Comparison of ENCODE assay signal across 9 mouse cellular contexts in genomic region chr3:108856386-108857123, GRCm38 (mm10). TPM values are rescaled to one million over a fixed set of nuclear protein-coding genes. Genes with fewer than 3 reads are reported as not detected.
DNase-seq lines count a peak whose midpoint lies in the region; ATAC-seq and TF ChIP-seq lines count a peak whose summit lies in the region.
"Had no signal": no experiment of that assay in that cellular context is flagged by ENCODE, and none has a peak within 500 bp of the region (broad histone marks: within the 10 kb centered on the region; RNA-seq: fewer than 3 reads in every experiment).

No protein-coding gene starts in this region.

- no peak for TF ChIP-seq EP300 in stomach, postnatal 0 days (optimal IDR thresholded peaks at IDR 0.05)

- no peak overlapping the region for H3K9ac ChIP-seq in hindbrain, embryonic 16.5 days (ENCODE audit: low read depth, low read length)
- H3K9ac ChIP-seq in limb, embryonic 13.5 days: no peak overlapping the region
- H3K9ac ChIP-seq in stomach, postnatal 0 days (ENCODE audit: low read length): no peak overlapping the region
- H3K9ac ChIP-seq: midbrain, embryonic 12.5 days had no signal

- no peaks in the 10 kb centered on the region for H3K27me3 ChIP-seq in hindbrain, embryonic 16.5 days (replicated peaks; ENCODE audit: control insufficient read depth, insufficient read depth, low read length)
- no peaks in the 10 kb centered on the region for H3K27me3 ChIP-seq in hindbrain, embryonic 10.5 days (ENCODE audit: insufficient read depth, poor library complexity, severe bottlenecking)
- H3K27me3 ChIP-seq in embryonic facial prominence, embryonic 10.5 days (replicated peaks; ENCODE audit: low read depth, poor library complexity, severe bottlenecking): 0 out of 2 replicates have a peak, but pooled peaks cover 6% of the 10 kb centered on the region
- H3K27me3 ChIP-seq in limb, embryonic 13.5 days: no peaks in the 10 kb centered on the region
- H3K27me3 ChIP-seq in stomach, postnatal 0 days (ENCODE audit: control insufficient read depth, insufficient read depth, low read length): no peaks in the 10 kb centered on the region
- H3K27me3 ChIP-seq: midbrain, embryonic 12.5 days had no signal

- no peaks in the 10 kb centered on the region for H3K9me3 ChIP-seq in hindbrain, embryonic 16.5 days (ENCODE audit: control insufficient read depth, low read length)
- no peaks in the 10 kb centered on the region for H3K9me3 ChIP-seq in hindbrain, embryonic 10.5 days
- H3K9me3 ChIP-seq in embryonic facial prominence, embryonic 10.5 days: no peaks in the 10 kb centered on the region
- H3K9me3 ChIP-seq in limb, embryonic 13.5 days: no peaks in the 10 kb centered on the region
- H3K9me3 ChIP-seq in stomach, postnatal 0 days (ENCODE audit: control insufficient read depth, low read length): no peaks in the 10 kb centered on the region
- H3K9me3 ChIP-seq: midbrain, embryonic 12.5 days had no signal

- H3K4me2 ChIP-seq in hindbrain, embryonic 16.5 days (ENCODE audit: low read length): no peak overlapping the region
- H3K4me2 ChIP-seq in limb, embryonic 13.5 days (replicated peaks): no peak overlapping the region
- H3K4me2 ChIP-seq in stomach, postnatal 0 days (replicated peaks; ENCODE audit: low read depth): no peak overlapping the region
- H3K4me2 ChIP-seq: midbrain, embryonic 12.5 days had no signal

- no peak for DNase-seq in hindbrain, embryonic 10.5 days (ENCODE audit: low spot score)
- DNase-seq in Muller cell, postnatal 12 days (ENCODE audit: inconsistent ontology term): peak; percentile 33
- peak; percentile 57 for DNase-seq in embryonic facial prominence, embryonic 10.5 days (ENCODE audit: low spot score)
- peak; percentile 57 for DNase-seq in stomach, postnatal 0 days (ENCODE audit: low spot score)
- no peak for DNase-seq in left cerebral cortex, adult 9 months (ENCODE audit: low spot score in 2 of 2)

- peak; percentile 73 for TF ChIP-seq CTCF in stomach, postnatal 0 days (IDR thresholded peaks at IDR 0.05; ENCODE audit: low read depth)

- 42% methylated on average over 8 of the region's 8 CpGs for WGBS in hindbrain, embryonic 16.5 days
- 54% methylated on average over 8 of the region's 8 CpGs for WGBS in hindbrain, embryonic 10.5 days
- WGBS in embryonic facial prominence, embryonic 10.5 days: 45% methylated on average over 8 of the region's 8 CpGs
- 44% methylated on average over 8 of the region's 8 CpGs for WGBS in limb, embryonic 13.5 days
- 60% methylated on average over 8 of the region's 8 CpGs for WGBS in stomach, postnatal 0 days

- ATAC-seq in hindbrain, embryonic 16.5 days: peak; percentile 17; the same call in 1 of the 2 replicates
- ATAC-seq in limb, embryonic 13.5 days (ENCODE audit: low FRiP score, low read depth): no peak
- ATAC-seq in stomach, postnatal 0 days (ENCODE audit: low FRiP score, low TSS enrichment): no peak
- ATAC-seq in megakaryocyte progenitor cell, adult 5-6 weeks (replicated peaks; ENCODE audit: poor library complexity): no peak

- H3K4me3 ChIP-seq in hindbrain, embryonic 16.5 days (ENCODE audit: low read length): no peak overlapping the region
- no peak overlapping the region for H3K4me3 ChIP-seq in hindbrain, embryonic 10.5 days
- no peak overlapping the region for H3K4me3 ChIP-seq in embryonic facial prominence, embryonic 10.5 days
- no peak overlapping the region for H3K4me3 ChIP-seq in limb, embryonic 13.5 days
- H3K4me3 ChIP-seq in stomach, postnatal 0 days (ENCODE audit: low read depth, low read length): no peak overlapping the region
- H3K4me3 ChIP-seq: midbrain, embryonic 12.5 days had no signal

- H3K4me1 ChIP-seq in hindbrain, embryonic 16.5 days (ENCODE audit: control insufficient read depth, insufficient read depth, low read depth, low read length): peaks cover 16% of the 10 kb centered on the region
- peaks cover 33% of the 10 kb centered on the region for H3K4me1 ChIP-seq in hindbrain, embryonic 10.5 days (replicated peaks)
- peaks cover 43% of the 10 kb centered on the region for H3K4me1 ChIP-seq in embryonic facial prominence, embryonic 10.5 days
- peaks cover 48% of the 10 kb centered on the region for H3K4me1 ChIP-seq in limb, embryonic 13.5 days
- no peaks in the 10 kb centered on the region for H3K4me1 ChIP-seq in stomach, postnatal 0 days (replicated peaks; ENCODE audit: control insufficient read depth, insufficient read depth)

- H3K36me3 ChIP-seq in hindbrain, embryonic 16.5 days (ENCODE audit: control insufficient read depth, insufficient read depth, low read length): no peaks in the 10 kb centered on the region
- no peaks in the 10 kb centered on the region for H3K36me3 ChIP-seq in hindbrain, embryonic 10.5 days
- no peaks in the 10 kb centered on the region for H3K36me3 ChIP-seq in embryonic facial prominence, embryonic 10.5 days (replicated peaks)
- no peaks in the 10 kb centered on the region for H3K36me3 ChIP-seq in limb, embryonic 13.5 days
- H3K36me3 ChIP-seq in stomach, postnatal 0 days (ENCODE audit: control insufficient read depth, insufficient read depth, low read length): no peaks in the 10 kb centered on the region
- H3K36me3 ChIP-seq: midbrain, embryonic 12.5 days had no signal

- H3K27ac ChIP-seq in hindbrain, embryonic 16.5 days (ENCODE audit: low read depth, low read length): no peak overlapping the region
- H3K27ac ChIP-seq in hindbrain, embryonic 10.5 days: no peak overlapping the region
- H3K27ac ChIP-seq in embryonic facial prominence, embryonic 10.5 days (replicated peaks): no peak overlapping the region
- peak overlapping the region; percentile 33; the same call in 1 of the 2 replicates for H3K27ac ChIP-seq in limb, embryonic 13.5 days
- H3K27ac ChIP-seq in stomach, postnatal 0 days (replicated peaks): peak overlapping the region; percentile 53; the same call in 1 of the 2 replicates
- H3K27ac ChIP-seq: midbrain, embryonic 12.5 days had no signal

RNA-seq across cellular contexts. Expression of gene Stxbp3, which starts 16.2 kb away (rescaled TPM):
- 16.7 and 17.3 TPM in 2 replicates for polyA plus RNA-seq in hindbrain, embryonic 16.5 days (2015; fragmentation: Nextera tagmentation; extraction: Ambion mirVana)
- polyA plus RNA-seq in hindbrain, embryonic 10.5 days (2016; fragmentation: Nextera tagmentation; extraction: Ambion mirVana): 18.9 and 26.1 TPM in 2 replicates
- 22.4 and 23.1 TPM in 2 replicates for polyA plus RNA-seq in embryonic facial prominence, embryonic 10.5 days (2016; fragmentation: Nextera tagmentation; extraction: Ambion mirVana)
- polyA plus RNA-seq in limb, embryonic 13.5 days (2015; fragmentation: Nextera tagmentation; extraction: Ambion mirVana): 38.6 and 38.8 TPM in 2 replicates
- 38.6 and 39.3 TPM in 2 replicates for polyA plus RNA-seq in stomach, postnatal 0 days (2015; fragmentation: Nextera tagmentation; extraction: Ambion mirVana)
- total RNA-seq in megakaryocyte progenitor cell, adult 5-6 weeks (2015): 28.8 and 36.7 TPM in 2 replicates
- total RNA-seq in megakaryocyte progenitor cell, adult 5-6 weeks (2017): 18.0 and 26.9 TPM in 2 replicates

RNA-seq across cellular contexts. Expression of gene Fndc7, which starts 33.3 kb away (rescaled TPM):
- 0.05 and 0.06 TPM in 2 replicates for polyA plus RNA-seq in hindbrain, embryonic 16.5 days (2015; fragmentation: Nextera tagmentation; extraction: Ambion mirVana)
- 0.05 TPM in 1 of 2 replicates, not detected in the other for polyA plus RNA-seq in hindbrain, embryonic 10.5 days (2016; fragmentation: Nextera tagmentation; extraction: Ambion mirVana)
- 0.34 TPM in 1 of 2 replicates, not detected in the other for polyA plus RNA-seq in embryonic facial prominence, embryonic 10.5 days (2016; fragmentation: Nextera tagmentation; extraction: Ambion mirVana)
- 0.09 and 0.23 TPM in 2 replicates for polyA plus RNA-seq in limb, embryonic 13.5 days (2015; fragmentation: Nextera tagmentation; extraction: Ambion mirVana)
- 0.28 and 0.67 TPM in 2 replicates for polyA plus RNA-seq in stomach, postnatal 0 days (2015; fragmentation: Nextera tagmentation; extraction: Ambion mirVana)
- 0.07 TPM in 1 of 2 replicates, not detected in the other for total RNA-seq in megakaryocyte progenitor cell, adult 5-6 weeks (2015)
- total RNA-seq in megakaryocyte progenitor cell, adult 5-6 weeks (2017): 0.25 TPM in 1 of 2 replicates, not detected in the other
- polyA plus RNA-seq: midbrain, embryonic 12.5 days had no signal

RNA-seq across cellular contexts. Expression of gene Prpf38b, which starts 55.0 kb away (rescaled TPM):
- 48.9 and 50.6 TPM in 2 replicates for polyA plus RNA-seq in hindbrain, embryonic 16.5 days (2015; fragmentation: Nextera tagmentation; extraction: Ambion mirVana)
- 52.6 and 74.6 TPM in 2 replicates for polyA plus RNA-seq in hindbrain, embryonic 10.5 days (2016; fragmentation: Nextera tagmentation; extraction: Ambion mirVana)
- polyA plus RNA-seq in embryonic facial prominence, embryonic 10.5 days (2016; fragmentation: Nextera tagmentation; extraction: Ambion mirVana): 77.1 and 80.7 TPM in 2 replicates
- polyA plus RNA-seq in limb, embryonic 13.5 days (2015; fragmentation: Nextera tagmentation; extraction: Ambion mirVana): 82.3 and 90.7 TPM in 2 replicates
- polyA plus RNA-seq in stomach, postnatal 0 days (2015; fragmentation: Nextera tagmentation; extraction: Ambion mirVana): 26.1 and 31.1 TPM in 2 replicates
- total RNA-seq in megakaryocyte progenitor cell, adult 5-6 weeks (2015): 138 and 148 TPM in 2 replicates
- 235 and 313 TPM in 2 replicates for total RNA-seq in megakaryocyte progenitor cell, adult 5-6 weeks (2017)

Comparison
In these comparisons a context has a peak if more than half of its experiments do, and no peak if none do; other contexts are left out.
1. H3K27ac ChIP-seq: peak in limb, embryonic 13.5 days (single experiment) and stomach, postnatal 0 days (single experiment); none in hindbrain, embryonic 16.5 days (single experiment), hindbrain, embryonic 10.5 days (single experiment) and embryonic facial prominence, embryonic 10.5 days (single experiment).
2. DNase-seq: peak in Muller cell, postnatal 12 days (single experiment), embryonic facial prominence, embryonic 10.5 days (single experiment) and stomach, postnatal 0 days (single experiment); none in hindbrain, embryonic 10.5 days (single experiment) and left cerebral cortex, adult 9 months (0 of 2).